Mouse (Mus musculus) gastrocnemius, adult 8-10 months (tissue): ENCODE measurements around the gene Rnf43. TPM values are rescaled to one million over a fixed set of nuclear protein-coding genes. Genes with fewer than 3 reads are reported as not detected.

ENCODE experiments used
- DNase-seq, 2 experiments: peaks; one replicate each; pipeline ENCODE4 v3.0.0; 2022; ENCODE audit warnings: low spot score in 2 of 2
- total RNA-seq, 4 experiments: library from RNA; stranded (reverse); gene quantifications; 2 replicates each; pipeline ENCODE4 v1.2.4; 2022

The Rnf43 gene
- total RNA-seq = 1 to 10 TPM in 3 of 4 experiments, under 1 TPM in 1; 0.92 to 1.7 (median 1.6) TPM

DNA sequence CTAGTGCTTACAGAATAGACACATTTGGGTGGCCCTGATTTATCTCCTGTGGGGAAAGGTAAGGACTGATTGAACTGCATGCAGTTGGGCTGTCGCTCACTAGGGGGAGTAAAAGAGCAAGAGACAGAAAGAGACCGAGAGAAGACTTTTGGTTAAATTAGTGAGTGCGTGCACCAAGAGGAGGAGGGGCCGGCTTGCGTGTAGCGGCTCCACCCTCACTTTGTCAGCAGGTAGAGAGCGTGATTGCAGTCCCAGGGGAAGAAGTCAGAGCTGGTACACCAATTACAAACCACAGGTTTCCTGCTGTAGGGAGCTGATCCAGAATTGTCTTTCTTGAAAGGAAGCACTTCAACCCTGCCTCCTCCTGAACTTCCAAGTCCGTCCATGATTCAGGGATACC is at the start of gene Rnf43:
TSS of gene Rnf43 (plus strand) at position 316 of the 400 bp plus-strand sequence.
- peak; percentile 56 to 68 for DNase-seq

GRCm38 (mm10) chr11:87613972-87614371 is 48.5 kb upstream of the Rnf43 start:
- DNase-seq = no peak

GRCm38 (mm10) chr11:87615551-87615950 is 47.0 kb upstream of the Rnf43 start:
- DNase-seq = no peak

DNA sequence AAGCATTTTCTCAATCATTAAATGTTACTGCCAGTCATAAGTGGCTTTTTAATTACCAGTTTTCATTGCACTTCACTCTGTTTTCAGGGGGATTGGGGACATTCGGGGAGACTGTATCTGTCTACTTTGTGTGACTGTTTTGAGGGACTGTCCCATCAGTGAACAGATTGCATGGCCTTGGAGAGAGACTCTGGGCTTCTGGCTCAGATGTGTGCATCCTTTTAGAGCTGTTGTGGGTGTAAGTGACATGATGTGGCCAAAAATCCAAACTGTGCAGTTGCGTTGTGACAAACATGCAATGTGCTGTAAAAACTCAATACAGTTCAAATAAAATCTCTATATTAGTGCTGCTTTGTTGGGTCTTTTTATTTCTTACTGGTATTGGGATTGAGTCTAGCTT is 46.6 kb upstream of the Rnf43 start:
- DNase-seq = no peak

DNA sequence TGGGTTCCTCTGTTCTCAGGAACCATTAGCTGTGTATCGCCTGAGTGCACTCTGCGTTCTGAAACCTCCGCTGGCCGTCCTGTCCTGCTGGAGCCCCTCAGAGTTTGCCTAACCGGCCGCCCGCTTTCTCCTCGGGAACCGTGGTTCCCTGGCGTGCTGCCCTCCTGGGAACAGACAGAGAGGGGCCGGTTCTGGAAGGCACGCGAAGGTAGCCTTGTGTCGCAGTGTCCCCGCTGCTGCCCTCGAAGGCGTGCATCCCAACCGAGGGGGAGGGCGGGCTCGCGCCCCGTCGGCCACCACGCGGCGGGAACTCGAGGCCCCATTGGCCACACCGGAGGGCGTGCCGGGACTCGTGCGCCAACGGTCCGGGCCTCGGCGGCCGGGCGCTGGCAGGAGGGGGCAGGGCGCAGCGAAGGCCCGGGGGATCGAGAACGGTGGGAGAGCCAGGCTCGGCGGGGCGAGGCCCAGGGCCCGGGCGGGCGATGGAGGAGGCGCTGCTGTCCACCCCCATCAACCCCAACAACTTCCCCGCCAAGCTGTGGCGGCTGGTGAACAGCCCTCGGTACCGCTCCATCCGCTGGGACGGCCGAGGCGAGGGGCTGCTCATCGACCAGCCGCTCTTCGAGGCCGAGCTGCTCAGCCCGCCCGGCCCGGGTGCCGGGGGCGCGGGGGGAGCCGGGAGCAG is 45.6 kb upstream of the Rnf43 start, which contains the start of gene Hsf5:
TSS of gene Hsf5 (plus strand) at position 375 of the 685 bp plus-strand sequence.
- DNase-seq = no peak

GRCm38 (mm10) chr11:87617606-87618005 is 44.9 kb upstream of the Rnf43 start:
- no peak for DNase-seq

DNA sequence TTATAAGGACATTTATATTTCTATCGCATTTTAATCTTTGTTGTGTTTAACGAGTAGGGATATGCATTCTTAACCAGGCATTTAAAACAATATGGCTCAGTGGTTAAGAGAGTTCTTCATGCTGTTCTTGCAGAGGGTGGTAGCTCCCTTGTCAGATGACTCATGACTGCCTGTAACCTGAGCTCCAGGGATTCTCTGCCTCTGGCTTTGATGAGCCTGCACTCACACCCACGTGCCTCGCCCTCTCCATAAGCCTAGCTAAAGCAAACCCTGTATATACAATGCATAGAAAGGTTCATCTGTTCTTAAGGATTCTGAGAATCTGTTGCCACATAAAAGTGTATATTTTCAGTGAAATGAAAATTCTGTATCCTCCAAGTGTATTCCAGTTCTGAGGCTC is 39.4 kb upstream of the Rnf43 start:
- DNase-seq = no peak

GRCm38 (mm10) chr11:87629859-87630258 is 32.7 kb upstream of the Rnf43 start:
- no peak for DNase-seq

- DNase-seq = no peak
Measured at GRCm38 (mm10) chr11:87638793-87639192, 23.7 kb upstream of the Rnf43 start.

DNA sequence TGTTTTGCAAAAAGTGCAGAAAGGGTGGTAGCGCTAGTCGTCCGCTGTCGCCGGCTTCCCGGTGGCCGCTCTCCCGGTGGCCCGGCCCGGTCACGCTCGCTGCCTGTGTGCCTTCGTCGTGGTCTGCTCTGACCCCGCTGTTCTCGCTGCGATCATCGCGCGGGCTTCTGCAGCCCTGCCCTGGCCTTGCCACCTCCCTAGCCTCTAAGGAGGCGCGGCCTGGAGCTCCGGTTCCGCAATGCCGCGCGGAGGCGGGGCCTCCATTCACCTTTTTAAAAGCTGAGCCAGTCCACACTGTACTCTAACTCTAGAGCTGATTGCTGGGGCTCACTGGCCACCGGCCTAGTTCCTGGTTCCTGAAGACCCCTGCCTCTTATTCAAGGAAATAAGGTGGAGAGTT is 23.3 kb upstream of the Rnf43 start:
- DNase-seq = peak; percentile 14 to 32

DNA sequence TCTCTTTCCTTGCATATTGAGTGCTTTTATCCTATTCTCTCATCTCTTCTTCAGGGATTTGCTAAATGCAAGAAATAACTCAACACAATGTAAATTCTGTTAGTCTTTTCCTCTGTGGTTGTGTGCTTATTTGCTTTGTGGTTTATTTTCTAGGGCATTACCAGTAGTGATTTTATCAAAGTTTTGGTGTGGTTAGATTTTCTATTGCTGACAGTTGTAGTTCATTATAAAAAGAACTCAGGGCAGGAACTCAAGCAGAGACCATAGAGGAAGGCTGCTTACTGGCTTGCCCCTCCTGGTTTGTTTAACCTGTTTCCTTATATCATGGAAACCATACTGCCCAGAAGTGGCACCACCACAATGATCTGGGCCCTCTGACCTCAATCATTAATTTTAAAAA is 19.7 kb upstream of the Rnf43 start:
- DNase-seq = no peak

- no peak for DNase-seq
Measured at GRCm38 (mm10) chr11:87654693-87655092, 7.8 kb upstream of the Rnf43 start.

DNA sequence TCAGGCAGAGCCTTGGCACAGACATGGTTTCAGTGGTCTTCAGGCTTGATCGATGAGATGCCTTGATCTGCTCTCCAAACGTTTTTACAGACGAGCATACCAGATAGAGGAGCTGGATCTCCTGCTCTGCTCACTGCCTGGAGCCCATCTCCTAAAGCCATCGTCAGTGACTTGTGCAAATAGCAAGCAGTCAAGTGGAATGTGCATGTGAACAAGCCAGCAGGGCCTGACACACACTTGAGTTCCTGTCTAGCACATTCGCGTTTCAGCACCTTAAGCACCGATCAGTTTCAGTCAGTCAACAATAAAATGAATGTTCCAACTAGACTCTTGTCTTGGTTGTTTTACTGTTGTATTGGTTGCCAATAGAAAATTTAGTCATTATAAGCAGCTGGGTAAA is 3.3 kb upstream of the Rnf43 start:
- no peak for DNase-seq

- no peak for DNase-seq
Measured at GRCm38 (mm10) chr11:87662822-87663221, 300 bp downstream of the Rnf43 start.

DNA sequence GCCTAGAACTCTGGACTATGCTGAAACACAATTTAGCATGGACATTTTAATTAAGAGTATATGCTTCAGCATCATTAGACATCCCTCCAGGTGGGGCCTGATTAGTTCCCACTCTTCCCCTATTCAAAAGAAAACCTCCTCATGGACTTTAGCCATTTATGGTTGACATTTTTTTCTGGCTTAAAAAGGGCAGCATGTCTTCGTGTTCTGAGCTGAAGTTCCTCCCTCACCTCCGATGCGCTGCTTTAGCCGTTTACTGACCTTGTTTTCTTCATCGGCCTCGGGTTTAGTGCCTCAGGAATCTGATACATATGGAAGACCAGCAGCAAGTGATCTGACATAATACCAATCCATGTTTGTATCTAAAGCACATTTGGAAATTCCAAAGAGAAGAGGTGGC is 1.4 kb downstream of the Rnf43 start:
- no peak for DNase-seq

GRCm38 (mm10) chr11:87664521-87664920 is 2.0 kb downstream of the Rnf43 start:
- DNase-seq = no peak

GRCm38 (mm10) chr11:87665224-87665623 is 2.7 kb downstream of the Rnf43 start:
- DNase-seq = no peak

- DNase-seq = no peak
Measured at GRCm38 (mm10) chr11:87665658-87666057, 3.1 kb downstream of the Rnf43 start.

- no peak for DNase-seq
Measured at GRCm38 (mm10) chr11:87666256-87667035, 3.9 kb downstream of the Rnf43 start.

- DNase-seq = no peak
Measured at GRCm38 (mm10) chr11:87667107-87668090, 4.9 kb downstream of the Rnf43 start.

DNA sequence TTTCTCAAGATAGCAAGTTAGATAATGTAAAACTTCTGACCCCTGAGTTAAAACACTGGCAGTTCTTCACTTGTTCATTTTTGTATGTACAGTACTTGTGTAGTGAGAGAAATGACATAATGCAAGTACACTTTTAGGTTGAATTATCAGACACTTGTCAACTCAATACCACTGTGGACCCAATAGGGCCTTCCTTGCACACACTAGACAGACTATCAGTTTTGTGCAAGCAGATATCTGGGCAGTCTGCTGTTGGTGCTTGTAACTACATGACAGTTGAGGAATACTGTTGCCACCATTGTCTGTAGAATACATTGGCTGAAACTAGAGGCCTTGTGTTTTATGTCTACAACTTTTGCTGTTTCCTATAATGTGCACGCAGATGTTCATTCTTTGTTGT is 10.8 kb downstream of the Rnf43 start:
- no peak for DNase-seq

DNA sequence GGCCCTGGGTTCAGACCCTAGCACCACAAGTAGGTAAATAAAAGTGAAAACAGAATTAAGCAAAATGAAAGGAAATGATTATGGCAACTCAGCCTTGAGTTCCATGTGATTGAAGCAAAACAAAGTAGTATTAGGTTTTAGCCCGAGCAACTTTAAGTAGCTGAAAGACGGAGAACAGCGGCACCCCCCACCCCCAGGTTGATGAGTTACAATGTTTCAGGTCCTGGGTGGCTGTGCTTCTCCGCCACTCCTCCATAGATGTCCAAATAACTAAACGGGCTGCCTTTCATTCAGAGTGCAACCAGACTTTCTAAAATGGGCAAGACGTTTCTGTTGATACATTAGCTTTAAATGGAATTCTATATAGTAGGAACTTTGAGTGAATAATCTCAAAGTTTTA is 13.1 kb downstream of the Rnf43 start:
- DNase-seq = no peak
